Mouse (Mus musculus): ENCODE results near the gene Rasal2. TPM values are rescaled to one million over a fixed set of nuclear protein-coding genes. Genes with fewer than 3 reads are reported as not detected.

Gene Rasal2
- polyA plus RNA-seq, 1 experiment from 2014 or later = 45.5 TPM

- Histone ChIP-seq H3K4me2 (replicated peaks) (peak overlapping the region; percentile 84), H3K4me3 (replicated peaks; ENCODE audit: low read length) (peak overlapping the region; percentile 95), H3K27ac (peak overlapping the region; percentile 47; the same call in 1 of the 2 replicates), H3K9ac (peak overlapping the region; percentile 77), H3K27me3 (ENCODE audit: control insufficient read depth, insufficient read depth, low read length) (no peaks in the 10 kb centered on the region), H3K4me1 (replicated peaks; ENCODE audit: control insufficient read depth, insufficient read depth, low read length) (peaks cover 24% of the 10 kb centered on the region), H3K9me3 (ENCODE audit: control insufficient read depth, low read length) (no peaks in the 10 kb centered on the region), H3K36me3 (replicated peaks; ENCODE audit: control insufficient read depth, insufficient read depth) (no peaks in the 10 kb centered on the region)
- ATAC-seq (ENCODE audit: low FRiP score) (no peak), DNase-seq (ENCODE audit: low spot score) (no peak)
- WGBS = 11% methylated on average over 8 of the region's 8 CpGs
These were observed 1.5 kb downstream of the Rasal2 start for GRCm38 (mm10) chr1:157410937-157411336.

- no peaks in the 10 kb centered on the region for H3K27me3 ChIP-seq (ENCODE audit: control insufficient read depth, insufficient read depth, low read length)
- H3K9me3 ChIP-seq (ENCODE audit: control insufficient read depth, low read length) = no peaks in the 10 kb centered on the region
- ATAC-seq (ENCODE audit: low FRiP score) (no peak), DNase-seq (ENCODE audit: low spot score) (no peak)
- H3K36me3 ChIP-seq (replicated peaks; ENCODE audit: control insufficient read depth, insufficient read depth) = no peaks in the 10 kb centered on the region
- H3K9ac ChIP-seq = no peak overlapping the region
- 88% methylated on average over 2 of the region's 2 CpGs for WGBS
- peaks cover 24% of the 10 kb centered on the region for H3K4me1 ChIP-seq (replicated peaks; ENCODE audit: control insufficient read depth, insufficient read depth, low read length)
- no peak overlapping the region for H3K27ac ChIP-seq
- H3K4me2 ChIP-seq (replicated peaks) = peak overlapping the region; percentile 30
- no peak overlapping the region for H3K4me3 ChIP-seq (replicated peaks; ENCODE audit: low read length)
These were observed 2.7 kb downstream of the Rasal2 start for GRCm38 (mm10) chr1:157409648-157410047.

GRCm38 (mm10) chr1:157388027-157388426 is 24.4 kb downstream of the Rasal2 start:
- Histone ChIP-seq H3K27ac (no peak overlapping the region), H3K4me3 (replicated peaks; ENCODE audit: low read length) (no peak overlapping the region), H3K9ac (no peak overlapping the region), H3K27me3 (ENCODE audit: control insufficient read depth, insufficient read depth, low read length) (no peaks in the 10 kb centered on the region), H3K4me2 (replicated peaks) (no peak overlapping the region), H3K36me3 (replicated peaks; ENCODE audit: control insufficient read depth, insufficient read depth) (no peaks in the 10 kb centered on the region), H3K4me1 (replicated peaks; ENCODE audit: control insufficient read depth, insufficient read depth, low read length) (peaks cover 4% of the 10 kb centered on the region), H3K9me3 (ENCODE audit: control insufficient read depth, low read length) (no peaks in the 10 kb centered on the region)
- 11% methylated on average over 4 of the region's 4 CpGs for WGBS
- no peak for DNase-seq (ENCODE audit: low spot score)
- ATAC-seq (ENCODE audit: low FRiP score) = no peak

GRCm38 (mm10) chr1:157380694-157381093 is 31.7 kb downstream of the Rasal2 start:
- WGBS = 49% methylated on average over 2 of the region's 2 CpGs
- no peak for DNase-seq (ENCODE audit: low spot score)
- H3K9ac ChIP-seq = no peak overlapping the region
- H3K9me3 ChIP-seq (ENCODE audit: control insufficient read depth, low read length) = no peaks in the 10 kb centered on the region
- H3K27ac ChIP-seq = no peak overlapping the region
- H3K4me2 ChIP-seq (replicated peaks) = no peak overlapping the region
- H3K4me3 ChIP-seq (replicated peaks; ENCODE audit: low read length) = no peak overlapping the region
- no peaks in the 10 kb centered on the region for H3K36me3 ChIP-seq (replicated peaks; ENCODE audit: control insufficient read depth, insufficient read depth)
- H3K4me1 ChIP-seq (replicated peaks; ENCODE audit: control insufficient read depth, insufficient read depth, low read length) = no peaks in the 10 kb centered on the region; the same call in 1 of the 2 replicates
- no peaks in the 10 kb centered on the region for H3K27me3 ChIP-seq (ENCODE audit: control insufficient read depth, insufficient read depth, low read length)
- no peak for ATAC-seq (ENCODE audit: low FRiP score)

GRCm38 (mm10) chr1:157370397-157370796 is 42.0 kb downstream of the Rasal2 start:
- H3K4me1 ChIP-seq (replicated peaks; ENCODE audit: control insufficient read depth, insufficient read depth, low read length) = no peaks in the 10 kb centered on the region
- H3K36me3 ChIP-seq (replicated peaks; ENCODE audit: control insufficient read depth, insufficient read depth) = no peaks in the 10 kb centered on the region
- H3K9ac ChIP-seq = no peak overlapping the region
- H3K9me3 ChIP-seq (ENCODE audit: control insufficient read depth, low read length) = no peaks in the 10 kb centered on the region
- ATAC-seq (ENCODE audit: low FRiP score) = no peak
- H3K4me2 ChIP-seq (replicated peaks) = no peak overlapping the region
- H3K27me3 ChIP-seq (ENCODE audit: control insufficient read depth, insufficient read depth, low read length) = no peaks in the 10 kb centered on the region
- DNase-seq (ENCODE audit: low spot score) = no peak
- no peak overlapping the region for H3K4me3 ChIP-seq (replicated peaks; ENCODE audit: low read length)
- 90% methylated on average over 2 of the region's 2 CpGs for WGBS
- no peak overlapping the region for H3K27ac ChIP-seq

- no peak overlapping the region for H3K4me2 ChIP-seq (replicated peaks)
- 55% methylated on average over 5 of the region's 5 CpGs for WGBS
- no peak overlapping the region for H3K9ac ChIP-seq
- H3K9me3 ChIP-seq (ENCODE audit: control insufficient read depth, low read length) = no peaks in the 10 kb centered on the region
- DNase-seq (ENCODE audit: low spot score) = no peak
- H3K36me3 ChIP-seq (replicated peaks; ENCODE audit: control insufficient read depth, insufficient read depth) = no peaks in the 10 kb centered on the region
- H3K27ac ChIP-seq = no peak overlapping the region
- ATAC-seq (ENCODE audit: low FRiP score) = no peak
- no peaks in the 10 kb centered on the region for H3K27me3 ChIP-seq (ENCODE audit: control insufficient read depth, insufficient read depth, low read length)
- no peak overlapping the region for H3K4me3 ChIP-seq (replicated peaks; ENCODE audit: low read length)
- H3K4me1 ChIP-seq (replicated peaks; ENCODE audit: control insufficient read depth, insufficient read depth, low read length) = no peaks in the 10 kb centered on the region
These were observed 44.1 kb downstream of the Rasal2 start for GRCm38 (mm10) chr1:157368316-157368715.

- WGBS = 85% methylated on average over 1 of the region's 1 CpGs
These were observed 65.7 kb downstream of the Rasal2 start for GRCm38 (mm10) chr1:157346661-157347060.

GRCm38 (mm10) chr1:157343519-157343918 is 68.9 kb downstream of the Rasal2 start:
- DNase-seq (ENCODE audit: low spot score) = no peak
- no peaks in the 10 kb centered on the region for H3K9me3 ChIP-seq (ENCODE audit: control insufficient read depth, low read length)
- no peak overlapping the region for H3K27ac ChIP-seq
- no peaks in the 10 kb centered on the region for H3K36me3 ChIP-seq (replicated peaks; ENCODE audit: control insufficient read depth, insufficient read depth)
- no peaks in the 10 kb centered on the region for H3K27me3 ChIP-seq (ENCODE audit: control insufficient read depth, insufficient read depth, low read length)
- no peak for ATAC-seq (ENCODE audit: low FRiP score)
- no peak overlapping the region for H3K9ac ChIP-seq
- no peaks in the 10 kb centered on the region for H3K4me1 ChIP-seq (replicated peaks; ENCODE audit: control insufficient read depth, insufficient read depth, low read length)
- no peak overlapping the region for H3K4me2 ChIP-seq (replicated peaks)
- H3K4me3 ChIP-seq (replicated peaks; ENCODE audit: low read length) = no peak overlapping the region

More at GRCm38 (mm10) chr1:157346661-157347060, 65.7 kb downstream of the Rasal2 start:
- no peaks in the 10 kb centered on the region for H3K36me3 ChIP-seq (replicated peaks; ENCODE audit: control insufficient read depth, insufficient read depth)
- H3K27me3 ChIP-seq (ENCODE audit: control insufficient read depth, insufficient read depth, low read length) = no peaks in the 10 kb centered on the region
- no peak overlapping the region for H3K4me2 ChIP-seq (replicated peaks)
- no peak for ATAC-seq (ENCODE audit: low FRiP score)
- H3K27ac ChIP-seq = no peak overlapping the region
- no peaks in the 10 kb centered on the region for H3K4me1 ChIP-seq (replicated peaks; ENCODE audit: control insufficient read depth, insufficient read depth, low read length)
- no peaks in the 10 kb centered on the region for H3K9me3 ChIP-seq (ENCODE audit: control insufficient read depth, low read length)
- DNase-seq (ENCODE audit: low spot score) = no peak
- no peak overlapping the region for H3K4me3 ChIP-seq (replicated peaks; ENCODE audit: low read length)
- H3K9ac ChIP-seq = no peak overlapping the region

GRCm38 (mm10) chr1:157334834-157335233 is 77.6 kb downstream of the Rasal2 start:
- ATAC-seq (ENCODE audit: low FRiP score) = no peak
- DNase-seq (ENCODE audit: low spot score) = no peak
- Histone ChIP-seq H3K27me3 (ENCODE audit: control insufficient read depth, insufficient read depth, low read length) (no peaks in the 10 kb centered on the region), H3K4me2 (replicated peaks) (no peak overlapping the region), H3K27ac (0 out of 2 replicates have a peak overlapping the region, but pooled peaks have one; percentile 18), H3K9ac (no peak overlapping the region), H3K4me1 (replicated peaks; ENCODE audit: control insufficient read depth, insufficient read depth, low read length) (peaks cover 6% of the 10 kb centered on the region; the same call in 1 of the 2 replicates), H3K9me3 (ENCODE audit: control insufficient read depth, low read length) (no peaks in the 10 kb centered on the region), H3K36me3 (replicated peaks; ENCODE audit: control insufficient read depth, insufficient read depth) (no peaks in the 10 kb centered on the region), H3K4me3 (replicated peaks; ENCODE audit: low read length) (no peak overlapping the region)
- WGBS = 70% methylated on average over 3 of the region's 3 CpGs

- H3K27ac ChIP-seq = no peak overlapping the region
- no peaks in the 10 kb centered on the region for H3K36me3 ChIP-seq (replicated peaks; ENCODE audit: control insufficient read depth, insufficient read depth)
- no peak for ATAC-seq (ENCODE audit: low FRiP score)
- 0 out of 2 replicates have a peak, but pooled peaks cover 3% of the 10 kb centered on the region for H3K4me1 ChIP-seq (replicated peaks; ENCODE audit: control insufficient read depth, insufficient read depth, low read length)
- H3K9me3 ChIP-seq (ENCODE audit: control insufficient read depth, low read length) = no peaks in the 10 kb centered on the region
- no peak for DNase-seq (ENCODE audit: low spot score)
- H3K4me3 ChIP-seq (replicated peaks; ENCODE audit: low read length) = no peak overlapping the region
- no peaks in the 10 kb centered on the region for H3K27me3 ChIP-seq (ENCODE audit: control insufficient read depth, insufficient read depth, low read length)
- no peak overlapping the region for H3K9ac ChIP-seq
- no peak overlapping the region for H3K4me2 ChIP-seq (replicated peaks)
These were observed 84.3 kb downstream of the Rasal2 start for GRCm38 (mm10) chr1:157328068-157328467.
